Mouse (Mus musculus) lung, postnatal 0 days (tissue): Measurements from ENCODE around the gene Gpc5. TPM values are rescaled to one million over a fixed set of nuclear protein-coding genes. Genes with fewer than 3 reads are reported as not detected.

Experiments used
- ATAC-seq: fragments of 200-750 bp; cut with Nextera tagmentation; 2 replicates; pipeline ENCODE4 v1.8.0; 2017; ENCODE audit warnings: moderate library complexity
- DNase-seq: peaks from one replicate; pipeline ENCODE4 v3.0.0-alpha.2; 2016; ENCODE audit warnings: low spot score
- H3K27ac ChIP-seq: fragments of 300-500 bp; sonication (generic); 2 replicates; pipeline ENCODE4 v1.5.1; 2014; ENCODE audit warnings: antibody characterized with exemption, mild to moderate bottlenecking, low read length, mixed read lengths
- H3K27me3 ChIP-seq: fragments of 300-500 bp; sonication (generic); replicated peaks from 2 replicates; pipeline ENCODE4 v1.6.1; 2014; ENCODE audit warnings: low read length, mixed read lengths; ENCODE audit not compliant: insufficient read depth
- H3K36me3 ChIP-seq: fragments of 300-500 bp; sonication (generic); 2 replicates; pipeline ENCODE4 v1.6.1; 2014; ENCODE audit warnings: low read length, mixed read lengths; ENCODE audit not compliant: insufficient read depth
- H3K4me1 ChIP-seq: fragments of 300-500 bp; sonication (generic); 2 replicates; pipeline ENCODE4 v1.6.1; 2014; ENCODE audit warnings: antibody characterized with exemption, low read depth, low read length, mixed read lengths; ENCODE audit not compliant: insufficient read depth
- H3K4me2 ChIP-seq: fragments of 300-500 bp; sonication (generic); replicated peaks from 2 replicates; pipeline ENCODE4 v1.6.1; 2014; ENCODE audit warnings: low read depth, mild to moderate bottlenecking, low read length, moderate library complexity, mixed read lengths
- H3K4me3 ChIP-seq: fragments of 300-500 bp; sonication (generic); 2 replicates; pipeline ENCODE4 v1.5.1; 2014; ENCODE audit warnings: low read depth, low read length
- H3K9ac ChIP-seq: fragments of 300-500 bp; sonication (generic); replicated peaks from 2 replicates; pipeline ENCODE4 v1.6.1; 2014; ENCODE audit warnings: low read depth, mild to moderate bottlenecking
- H3K9me3 ChIP-seq: fragments of 300-500 bp; sonication (generic); 2 replicates; pipeline ENCODE4 v1.6.1; 2016; ENCODE audit warnings: low read length, mixed read lengths
- CTCF ChIP-seq: IDR thresholded peaks from 2 replicates; pipeline ENCODE4 v1.5.1; 2016; ENCODE audit warnings: antibody characterized with exemption, mild to moderate bottlenecking
- EP300 ChIP-seq: IDR thresholded peaks from 2 replicates; pipeline ENCODE4 v1.6.1; 2016; ENCODE audit warnings: antibody characterized with exemption, mild to moderate bottlenecking, control low read depth
- WGBS: fragments of 180-500 bp; shearing (Covaris S2); extraction: QIAGEN DNeasy Blood & Tissue Kit; methylation state at CpG from one replicate; pipeline ENCODE4 v1.1.7; 2014; 5-methylcytosine and 5-hydroxymethylcytosine counted together
- polyA plus RNA-seq: library from polyadenylated mRNA; unstranded; fragments of >200 nt; fragmentation: Nextera tagmentation; extraction: Ambion mirVana; gene quantifications from 2 replicates; pipeline ENCODE4 v1.2.1, GENCODE M21; 2015

Gene Gpc5
- polyA plus RNA-seq, 1 experiment from 2014 or later, result 0.16 TPM

- no peak overlapping the region for H3K4me3 ChIP-seq
- H3K27ac ChIP-seq, result no peak overlapping the region
- DNase-seq (no peak), ATAC-seq (no peak)
- no peak overlapping the region for H3K4me2 ChIP-seq
- no peaks in the 10 kb centered on the region for H3K27me3 ChIP-seq
- TF ChIP-seq EP300 (no peak), CTCF (no peak)
- 28% methylated on average over 2 of the region's 2 CpGs for WGBS
- no peak overlapping the region for H3K9ac ChIP-seq
- H3K9me3 ChIP-seq, result no peaks in the 10 kb centered on the region
- no peaks in the 10 kb centered on the region for H3K4me1 ChIP-seq
- no peaks in the 10 kb centered on the region for H3K36me3 ChIP-seq
Measured at GRCm38 (mm10) chr14:115990764-115991163, 898.7 kb downstream of the Gpc5 start.

- H3K4me3 ChIP-seq, result no peak overlapping the region
- no peak overlapping the region for H3K4me2 ChIP-seq
- no peak overlapping the region for H3K27ac ChIP-seq
- no peaks in the 10 kb centered on the region for H3K4me1 ChIP-seq
- WGBS, result 51% methylated on average over 5 of the region's 5 CpGs
- no peaks in the 10 kb centered on the region for H3K9me3 ChIP-seq
- no peak for ATAC-seq
- TF ChIP-seq CTCF (no peak), EP300 (no peak)
- no peaks in the 10 kb centered on the region for H3K36me3 ChIP-seq
- no peaks in the 10 kb centered on the region for H3K27me3 ChIP-seq
- DNase-seq, result no peak
- no peak overlapping the region for H3K9ac ChIP-seq
Measured at GRCm38 (mm10) chr14:115993520-115994106, 901.6 kb downstream of the Gpc5 start.

- no peaks in the 10 kb centered on the region for H3K9me3 ChIP-seq
- H3K36me3 ChIP-seq, result no peaks in the 10 kb centered on the region
- no peak overlapping the region for H3K27ac ChIP-seq
- no peak for TF ChIP-seq CTCF
- H3K27me3 ChIP-seq, result no peaks in the 10 kb centered on the region
- no peak overlapping the region for H3K4me3 ChIP-seq
- DNase-seq (no peak), ATAC-seq (no peak)
- H3K4me1 ChIP-seq, result no peaks in the 10 kb centered on the region
- WGBS, result 45% methylated on average over 4 of the region's 4 CpGs
- no peak overlapping the region for H3K4me2 ChIP-seq
- H3K9ac ChIP-seq, result no peak overlapping the region
Measured at GRCm38 (mm10) chr14:115998931-115999330, 906.9 kb downstream of the Gpc5 start.

- no peak overlapping the region for H3K4me3 ChIP-seq
- no peak overlapping the region for H3K9ac ChIP-seq
- TF ChIP-seq EP300 (no peak), CTCF (no peak)
- H3K4me2 ChIP-seq, result no peak overlapping the region
- no peak overlapping the region for H3K27ac ChIP-seq
- 62% methylated on average over 4 of the region's 4 CpGs for WGBS
- H3K27me3 ChIP-seq, result no peaks in the 10 kb centered on the region
- no peaks in the 10 kb centered on the region for H3K9me3 ChIP-seq
- no peaks in the 10 kb centered on the region for H3K4me1 ChIP-seq
- no peak for DNase-seq
- ATAC-seq, result no peak
- H3K36me3 ChIP-seq, result no peaks in the 10 kb centered on the region
Measured at GRCm38 (mm10) chr14:116087010-116087409, 995.0 kb downstream of the Gpc5 start.

GRCm38 (mm10) chr14:116127943-116128342 lies 1035.9 kb downstream of the Gpc5 start:
- no peak overlapping the region for H3K4me3 ChIP-seq
- 90% methylated on average over 1 of the region's 1 CpGs for WGBS
- ATAC-seq (no peak), DNase-seq (no peak)
- no peaks in the 10 kb centered on the region for H3K4me1 ChIP-seq
- no peak overlapping the region for H3K9ac ChIP-seq
- no peak overlapping the region for H3K27ac ChIP-seq
- H3K36me3 ChIP-seq, result no peaks in the 10 kb centered on the region
- TF ChIP-seq EP300 (no peak), CTCF (no peak)
- H3K4me2 ChIP-seq, result no peak overlapping the region
- no peaks in the 10 kb centered on the region for H3K27me3 ChIP-seq
- H3K9me3 ChIP-seq, result no peaks in the 10 kb centered on the region

GRCm38 (mm10) chr14:116137330-116137729 lies 1045.3 kb downstream of the Gpc5 start:
- WGBS, result 71% methylated on average over 5 of the region's 5 CpGs
- no peak overlapping the region for H3K9ac ChIP-seq
- H3K4me1 ChIP-seq, result no peaks in the 10 kb centered on the region
- ATAC-seq, result no peak
- no peaks in the 10 kb centered on the region for H3K27me3 ChIP-seq
- H3K9me3 ChIP-seq, result no peaks in the 10 kb centered on the region
- H3K36me3 ChIP-seq, result no peaks in the 10 kb centered on the region
- no peak overlapping the region for H3K4me3 ChIP-seq
- H3K4me2 ChIP-seq, result no peak overlapping the region
- TF ChIP-seq CTCF, result no peak
- TF ChIP-seq EP300, result no peak
- DNase-seq, result no peak
- H3K27ac ChIP-seq, result no peak overlapping the region

- Histone ChIP-seq H3K36me3 (no peaks in the 10 kb centered on the region), H3K4me3 (no peak overlapping the region), H3K9me3 (no peaks in the 10 kb centered on the region), H3K27ac (no peak overlapping the region), H3K27me3 (no peaks in the 10 kb centered on the region), H3K4me1 (no peaks in the 10 kb centered on the region), H3K4me2 (no peak overlapping the region), H3K9ac (no peak overlapping the region)
- DNase-seq, result no peak
- ATAC-seq, result no peak
- 69% methylated on average over 1 of the region's 1 CpGs for WGBS
- TF ChIP-seq EP300, result no peak
Measured at GRCm38 (mm10) chr14:116137772-116138171, 1045.8 kb downstream of the Gpc5 start.
